Mouse (Mus musculus) myocyte (in vitro differentiated cells): Measurements from ENCODE around the gene Inf2.
A peak's percentile ranks its signal among the peaks of the same experiment; 100 is the strongest.

Source experiments
- E2F4 ChIP-seq: IDR thresholded peaks from one replicate; pipeline ENCODE4 v1.6.1; 2011; ENCODE audit warnings: mild to moderate bottlenecking, control low read depth, moderate library complexity; ENCODE audit not compliant: insufficient read depth
- MAX ChIP-seq: IDR thresholded peaks from one replicate; pipeline ENCODE4 v1.6.1; 2011; ENCODE audit warnings: low read depth, mild to moderate bottlenecking, control low read depth
- MYOD1 ChIP-seq, 3 experiments: IDR thresholded peaks; one replicate each; pipeline ENCODE4 v1.6.1; 2011; ENCODE audit warnings: control low read depth in 2 of 3, low read depth in 2 of 3, mild to moderate bottlenecking in 2 of 3, moderate library complexity in 1 of 3; ENCODE audit not compliant: insufficient read length in 2 of 3, control insufficient read depth in 1 of 3
- MYOG ChIP-seq, 3 experiments: IDR thresholded peaks; one replicate each; pipeline ENCODE4 v1.6.1; 2011; ENCODE audit warnings: control low read depth in 2 of 3, low read depth in 2 of 3, mild to moderate bottlenecking in 2 of 3; ENCODE audit not compliant: insufficient read length in 2 of 3, control insufficient read depth in 1 of 3, insufficient read depth in 1 of 3
- POLR2A ChIP-seq: IDR thresholded peaks from one replicate; pipeline ENCODE4 v1.6.1; 2011; ENCODE audit warnings: low read depth, mild to moderate bottlenecking, control low read depth, moderate library complexity; ENCODE audit not compliant: insufficient read length
- POLR2AphosphoS2 ChIP-seq: IDR thresholded peaks from one replicate; pipeline ENCODE4 v1.6.1; 2011; ENCODE audit warnings: low read depth, control low read depth; ENCODE audit not compliant: insufficient read length
- REST ChIP-seq: IDR thresholded peaks from one replicate; pipeline ENCODE4 v1.6.1; 2011; ENCODE audit warnings: mild to moderate bottlenecking, control low read depth, moderate library complexity; ENCODE audit not compliant: insufficient read depth, insufficient read length
- USF1 ChIP-seq: IDR thresholded peaks from one replicate; pipeline ENCODE4 v1.6.1; 2011; ENCODE audit warnings: low read depth, mild to moderate bottlenecking, control low read depth, moderate library complexity

- TF ChIP-seq POLR2A (no peak), MYOD1 (IDR thresholded peaks at IDR 0.05; ENCODE audit: control insufficient read depth in 1 of 3, insufficient read length in 2 of 3, low read depth in 2 of 3) (no peak), REST (no peak), USF1 (no peak), POLR2AphosphoS2 (no peak), E2F4 (no peak), MAX (no peak), MYOG (IDR thresholded peaks at IDR 0.05; ENCODE audit: control insufficient read depth in 1 of 3, insufficient read depth in 1 of 3, insufficient read length in 2 of 3, low read depth in 2 of 3) (peak in 1 of 3 experiments; percentile 45)
Measured at GRCm38 (mm10) chr12:112570160-112570559, 18.4 kb upstream of the Inf2 start.
